Mouse (Mus musculus) cerebellum, adult 8-10 months (tissue): ENCODE results near the gene Nemp1.
"Not testable (repeated sequence)": the region's sequence is repeated elsewhere in the genome, so short reads cannot be mapped to it uniquely, and the experiment has no call there.

Experiments used
- DNase-seq: peaks from one replicate; pipeline ENCODE4 v3.0.0; 2022

The Nemp1 gene

DNA sequence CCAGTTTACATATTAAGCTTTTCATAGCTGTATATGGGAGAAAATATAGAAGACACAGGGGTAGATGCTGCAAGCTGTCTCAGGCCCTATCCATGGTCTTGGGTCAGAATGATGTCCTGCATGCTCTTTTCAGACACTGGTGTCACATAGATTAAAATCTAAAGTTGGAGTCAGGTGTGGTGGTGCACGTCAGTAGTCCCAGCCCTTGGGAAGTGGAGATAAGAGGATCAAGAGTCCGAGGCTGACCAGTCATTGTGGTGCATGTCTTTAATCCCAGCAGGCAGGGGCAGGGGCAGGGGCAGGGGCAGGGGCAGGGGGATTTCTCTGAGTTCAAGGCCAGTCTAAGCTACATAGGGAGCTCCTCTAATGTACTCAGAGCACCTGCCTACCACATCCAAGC, 20.9 kb upstream of the Nemp1 start:
- no peak for DNase-seq

- DNase-seq = no peak
Observed at GRCm38 (mm10) chr10:127652906-127653638, 13.6 kb upstream of the Nemp1 start.

DNA sequence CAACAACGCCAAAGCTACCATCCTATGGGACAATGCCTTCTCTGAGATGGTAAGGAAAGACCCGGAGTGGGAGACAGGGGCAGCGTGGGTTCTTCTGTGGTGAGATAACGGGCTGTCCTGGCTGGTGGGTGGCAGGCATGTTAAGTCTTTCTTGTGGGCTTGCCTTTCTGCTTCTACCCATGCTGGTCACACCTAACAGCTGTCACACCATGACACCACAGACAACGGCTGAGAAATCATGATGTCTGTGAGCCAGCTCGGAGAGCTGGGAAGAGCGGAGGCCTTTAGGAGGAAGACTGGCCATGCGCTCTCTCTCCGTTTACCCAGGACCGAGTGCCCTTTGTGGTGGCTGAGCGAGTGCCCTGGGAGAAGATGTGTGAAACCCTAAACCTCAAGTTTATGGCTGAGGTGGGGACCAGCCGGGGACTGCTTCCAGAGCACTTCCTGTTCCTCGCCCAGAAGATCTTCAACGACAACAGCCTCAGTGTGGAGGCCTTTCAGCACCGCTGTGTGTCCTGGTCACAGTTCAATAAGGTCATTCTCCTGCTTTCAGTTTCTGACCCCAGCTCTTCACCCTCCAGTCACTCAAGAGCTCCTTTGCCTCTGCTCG, 11.6 kb upstream of the Nemp1 start:
- DNase-seq = no peak

DNA sequence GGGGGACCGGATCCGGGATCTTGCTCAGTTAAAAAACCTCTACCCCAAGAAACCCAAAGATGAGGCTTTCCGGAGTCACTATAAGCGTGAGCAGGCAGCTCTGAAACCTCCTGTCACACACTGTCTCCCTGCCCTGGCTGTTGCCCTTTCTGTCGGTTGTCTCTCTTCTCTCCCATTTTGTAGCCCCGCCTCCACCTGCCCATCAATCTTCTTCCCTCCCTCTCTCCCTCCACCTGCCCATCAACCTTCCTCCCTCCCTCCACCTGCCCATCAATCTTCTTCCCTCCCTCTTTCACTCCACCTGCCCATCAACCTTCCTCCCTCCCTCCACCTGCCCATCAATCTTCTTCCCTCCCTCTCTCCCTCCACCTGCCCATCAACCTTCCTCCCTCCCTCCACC, 9.1 kb upstream of the Nemp1 start:
- not testable (repeated sequence) for DNase-seq

- no peak for DNase-seq
Observed at GRCm38 (mm10) chr10:127658076-127658475, 8.6 kb upstream of the Nemp1 start.

- no peak for DNase-seq
Observed at GRCm38 (mm10) chr10:127659551-127659950, 7.2 kb upstream of the Nemp1 start.

DNA sequence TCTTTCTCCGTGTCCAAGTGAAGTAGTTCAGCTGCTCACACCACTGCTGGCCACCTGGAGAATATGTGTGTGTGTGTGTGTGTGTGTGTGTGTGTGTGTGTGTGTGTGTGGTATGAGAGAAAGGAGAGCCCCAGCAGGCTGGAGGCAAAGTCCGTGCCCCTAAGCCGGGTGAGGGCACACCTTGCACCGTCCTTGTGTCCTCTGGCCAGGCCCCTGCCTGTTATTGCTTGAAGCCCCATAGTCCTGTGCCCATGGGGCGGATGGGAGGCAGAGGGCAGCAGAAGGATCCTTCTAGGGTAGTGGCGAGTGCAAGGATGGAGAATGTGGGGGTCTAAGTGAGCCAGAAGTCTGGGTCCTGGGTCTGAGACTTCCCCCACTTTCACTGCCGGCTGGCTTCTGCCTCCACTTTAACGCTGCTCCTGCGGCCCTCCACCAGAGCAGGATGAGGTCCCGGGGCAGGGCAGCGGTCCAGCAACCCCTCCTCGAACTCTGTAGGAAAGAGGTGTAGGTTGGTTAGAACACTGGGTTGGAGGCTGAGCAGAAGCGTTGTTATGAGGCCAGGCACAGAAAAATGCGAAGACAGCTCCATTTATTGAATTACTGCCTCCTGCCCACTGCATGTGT, 5.3 kb upstream of the Nemp1 start:
- peak; percentile 52 for DNase-seq

- peak; percentile 64 for DNase-seq
Observed at GRCm38 (mm10) chr10:127661915-127662663, 4.6 kb upstream of the Nemp1 start.

GRCm38 (mm10) chr10:127662666-127663253, 3.9 kb upstream of the Nemp1 start:
- DNase-seq = peak; percentile 58

- no peak for DNase-seq
Observed at GRCm38 (mm10) chr10:127663590-127663989, 3.1 kb upstream of the Nemp1 start.

GRCm38 (mm10) chr10:127664166-127664565, 2.5 kb upstream of the Nemp1 start:
- no peak for DNase-seq

DNA sequence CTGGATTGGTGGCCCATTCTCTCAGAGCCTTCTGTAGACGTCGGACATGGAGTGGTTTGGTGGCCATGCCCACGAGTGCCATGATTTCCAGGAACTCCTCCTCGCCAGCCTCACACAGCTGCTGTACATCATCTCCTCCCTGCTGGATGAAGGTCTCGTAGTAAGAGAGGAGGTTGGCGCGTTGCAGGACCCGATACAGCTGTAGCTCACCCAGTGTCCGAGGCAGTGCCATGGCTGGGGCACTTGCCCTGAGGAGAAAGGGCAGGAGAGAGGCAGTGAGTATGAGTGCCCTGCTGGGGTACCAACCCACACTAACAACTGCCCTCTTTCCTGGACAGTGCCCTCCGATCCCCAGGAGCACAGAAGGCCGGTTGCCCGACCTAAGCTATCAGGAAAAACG, 1.8 kb upstream of the Nemp1 start:
- no peak for DNase-seq

- DNase-seq = no peak
Observed at GRCm38 (mm10) chr10:127665366-127666181, 1.1 kb upstream of the Nemp1 start.

- DNase-seq = peak; percentile 69
Observed at GRCm38 (mm10) chr10:127667269-127668092, 780 bp downstream of the Nemp1 start.

GRCm38 (mm10) chr10:127668093-127669050, 1.7 kb downstream of the Nemp1 start, which contains the start of gene Nab2:
Nab2 (minus strand) TSS chr10:127668568.
- peak; percentile 67 for DNase-seq

- no peak for DNase-seq
Observed at GRCm38 (mm10) chr10:127669170-127669569, 2.5 kb downstream of the Nemp1 start.

DNA sequence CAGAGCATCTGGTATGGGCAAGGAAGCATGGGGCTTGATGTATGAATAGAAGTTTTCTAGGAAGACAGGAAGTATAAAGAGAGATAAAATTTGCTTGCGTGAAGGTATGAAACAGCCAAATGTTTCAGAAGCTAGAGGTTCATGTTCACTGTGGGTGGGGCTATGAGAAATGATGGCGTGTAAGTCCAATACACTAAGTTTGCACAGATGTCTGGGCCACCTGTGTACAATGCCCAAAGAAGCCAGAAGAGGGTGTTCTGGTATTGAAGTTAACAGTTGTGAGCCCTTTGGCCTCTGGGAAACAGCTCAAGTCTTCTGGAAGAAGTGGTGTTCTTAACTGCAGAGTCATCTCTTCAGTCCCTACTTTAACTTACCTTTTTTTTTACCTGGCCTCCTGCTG, 3.5 kb downstream of the Nemp1 start:
- no peak for DNase-seq

DNA sequence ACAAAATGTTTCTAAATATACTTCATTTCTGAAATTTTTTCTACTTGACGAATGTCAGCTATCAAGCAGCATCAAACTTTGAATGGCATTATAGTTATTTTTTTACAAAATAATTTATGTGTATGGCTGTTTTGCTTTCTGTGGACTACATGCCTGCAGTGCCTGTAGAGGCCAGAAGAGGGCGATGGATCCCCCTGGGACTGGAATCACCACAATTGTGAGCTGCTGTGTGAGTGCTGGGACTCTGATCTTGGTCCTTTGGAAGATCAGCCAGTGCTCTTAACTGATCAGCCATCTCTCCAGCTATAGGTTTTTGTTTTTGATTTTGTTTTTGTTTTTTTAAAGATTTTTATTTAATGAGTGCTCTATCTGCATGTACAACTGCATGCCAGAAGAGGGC, 4.6 kb downstream of the Nemp1 start:
- no peak for DNase-seq

GRCm38 (mm10) chr10:127674046-127674655, 7.5 kb downstream of the Nemp1 start:
- DNase-seq = no peak
